In genomic region chr9:97538075-97538779, GRCm38 (mm10) we compare ENCODE assay signal across 18 mouse cellular contexts.
A peak's percentile ranks its signal among the peaks of the same experiment; 100 is the strongest.
DNase-seq lines count a peak whose midpoint lies in the region; ATAC-seq lines count a peak whose summit lies in the region.
"Had no signal": no experiment of that assay in that cellular context is flagged by ENCODE, and none has a peak within 500 bp of the region (broad histone marks: within the 10 kb centered on the region; RNA-seq: fewer than 3 reads in every experiment).

No protein-coding gene starts in this region.

- H3K9me3 ChIP-seq in hindbrain, embryonic 10.5 days: no peaks in the 10 kb centered on the region
- no peaks in the 10 kb centered on the region for H3K9me3 ChIP-seq in hindbrain, embryonic 11.5 days (ENCODE audit: control insufficient read depth, low read length)
- H3K9me3 ChIP-seq in embryonic facial prominence, embryonic 10.5 days: no peaks in the 10 kb centered on the region
- H3K9me3 ChIP-seq in embryonic facial prominence, embryonic 11.5 days (replicated peaks; ENCODE audit: control insufficient read depth, low read length): no peaks in the 10 kb centered on the region

- H3K27me3 ChIP-seq in hindbrain, embryonic 10.5 days (ENCODE audit: insufficient read depth, poor library complexity, severe bottlenecking): no peaks in the 10 kb centered on the region
- H3K27me3 ChIP-seq in hindbrain, embryonic 11.5 days (ENCODE audit: control insufficient read depth, insufficient read depth, low read length): 0 out of 2 replicates have a peak, but pooled peaks cover 2% of the 10 kb centered on the region
- no peaks in the 10 kb centered on the region for H3K27me3 ChIP-seq in embryonic facial prominence, embryonic 10.5 days (replicated peaks; ENCODE audit: low read depth, poor library complexity, severe bottlenecking)
- H3K27me3 ChIP-seq in embryonic facial prominence, embryonic 11.5 days (ENCODE audit: control insufficient read depth, insufficient read depth, low read length): no peaks in the 10 kb centered on the region
- H3K27me3 ChIP-seq: megakaryocyte, embryonic 14.5 days had no signal

- H3K4me1 ChIP-seq in hindbrain, embryonic 10.5 days (replicated peaks): peaks cover 11% of the 10 kb centered on the region; the same call in 1 of the 2 replicates
- no peaks in the 10 kb centered on the region for H3K4me1 ChIP-seq in hindbrain, embryonic 11.5 days (replicated peaks; ENCODE audit: control insufficient read depth, insufficient read depth, low read length)
- H3K4me1 ChIP-seq in embryonic facial prominence, embryonic 10.5 days: peaks cover 12% of the 10 kb centered on the region
- no peaks in the 10 kb centered on the region for H3K4me1 ChIP-seq in embryonic facial prominence, embryonic 11.5 days (ENCODE audit: control insufficient read depth, insufficient read depth, low read length)
- H3K4me1 ChIP-seq: megakaryocyte, embryonic 14.5 days had no signal

- 60% methylated on average over 8 of the region's 8 CpGs for WGBS in hindbrain, embryonic 10.5 days
- WGBS in hindbrain, embryonic 11.5 days: 63% methylated on average over 8 of the region's 8 CpGs
- WGBS in embryonic facial prominence, embryonic 10.5 days: 50% methylated on average over 8 of the region's 8 CpGs
- 44% methylated on average over 8 of the region's 8 CpGs for WGBS in embryonic facial prominence, embryonic 11.5 days

- no peaks in the 10 kb centered on the region for H3K36me3 ChIP-seq in hindbrain, embryonic 10.5 days
- no peaks in the 10 kb centered on the region for H3K36me3 ChIP-seq in hindbrain, embryonic 11.5 days (ENCODE audit: control insufficient read depth, insufficient read depth, low read length)
- no peaks in the 10 kb centered on the region for H3K36me3 ChIP-seq in embryonic facial prominence, embryonic 10.5 days (replicated peaks)
- no peaks in the 10 kb centered on the region for H3K36me3 ChIP-seq in embryonic facial prominence, embryonic 11.5 days (replicated peaks; ENCODE audit: control insufficient read depth, insufficient read depth, low read depth, low read length)

- no peak overlapping the region for H3K9ac ChIP-seq in hindbrain, embryonic 11.5 days (ENCODE audit: low read depth, low read length)
- no peak overlapping the region for H3K9ac ChIP-seq in embryonic facial prominence, embryonic 11.5 days (replicated peaks; ENCODE audit: low read length)
- H3K9ac ChIP-seq: liver, postnatal 0 days had no signal

- DNase-seq in hindbrain, embryonic 10.5 days (ENCODE audit: low spot score): peak; percentile 6
- DNase-seq in hindbrain, embryonic 11.5 days (ENCODE audit: low spot score): no peak
- DNase-seq in lung, adult 18-20 months: peak; percentile 6 to 11
- no peak for DNase-seq in lung, postnatal 14 days
- peak; percentile 16 for DNase-seq in embryonic facial prominence, embryonic 10.5 days (ENCODE audit: low spot score)
- peak; percentile 5 for DNase-seq in embryonic facial prominence, embryonic 11.5 days (ENCODE audit: low spot score)
- DNase-seq in right cerebral cortex, postnatal 36 days (ENCODE audit: low spot score in 2 of 2): no peak
- DNase-seq in ovary, postnatal 10 days (ENCODE audit: low spot score): no peak
- DNase-seq: cerebellum, adult 9-10 months; kidney, adult 9 months; layer of hippocampus, adult 9-11 months; liver; liver, postnatal 0 days; right cerebral cortex, postnatal 25 days; thymus, postnatal 4 days had no signal

- no peak overlapping the region for H3K4me3 ChIP-seq in hindbrain, embryonic 10.5 days
- H3K4me3 ChIP-seq in hindbrain, embryonic 11.5 days (ENCODE audit: low read depth, low read length): no peak overlapping the region
- no peak overlapping the region for H3K4me3 ChIP-seq in embryonic facial prominence, embryonic 10.5 days
- H3K4me3 ChIP-seq in embryonic facial prominence, embryonic 11.5 days (ENCODE audit: low read depth, low read length): no peak overlapping the region
- H3K4me3 ChIP-seq: megakaryocyte, embryonic 14.5 days had no signal

- ATAC-seq in hindbrain, embryonic 11.5 days (ENCODE audit: low FRiP score): no peak
- ATAC-seq in embryonic facial prominence, embryonic 11.5 days (replicated peaks; ENCODE audit: insufficient number of reproducible peaks, low FRiP score, low TSS enrichment, low read depth): no peak
- ATAC-seq: hindbrain, postnatal 0 days; liver, postnatal 0 days had no signal

- no peak overlapping the region for H3K27ac ChIP-seq in hindbrain, embryonic 10.5 days
- no peak overlapping the region for H3K27ac ChIP-seq in hindbrain, embryonic 11.5 days (ENCODE audit: low read depth, low read length)
- H3K27ac ChIP-seq in embryonic facial prominence, embryonic 10.5 days (replicated peaks): no peak overlapping the region
- H3K27ac ChIP-seq in embryonic facial prominence, embryonic 11.5 days (replicated peaks; ENCODE audit: low read depth, low read length): no peak overlapping the region
- H3K27ac ChIP-seq: hindbrain, postnatal 0 days had no signal

- H3K4me2 ChIP-seq in hindbrain, embryonic 11.5 days (replicated peaks; ENCODE audit: low read depth, low read length): no peak overlapping the region
- H3K4me2 ChIP-seq in embryonic facial prominence, embryonic 11.5 days (ENCODE audit: low read depth, low read length): no peak overlapping the region
- H3K4me2 ChIP-seq: heart, embryonic 11.5 days had no signal

Comparison
In these comparisons a context has a peak if more than half of its experiments do, and no peak if none do; other contexts are left out.
1. DNase-seq: peak in hindbrain, embryonic 10.5 days (single experiment), lung, adult 18-20 months (2 of 2), embryonic facial prominence, embryonic 10.5 days (single experiment) and embryonic facial prominence, embryonic 11.5 days (single experiment); none in hindbrain, embryonic 11.5 days (single experiment), lung, postnatal 14 days (single experiment), right cerebral cortex, postnatal 36 days (0 of 2) and ovary, postnatal 10 days (single experiment).